ENCODE assay signal across 22 mouse cellular contexts in the genomic region with DNA sequence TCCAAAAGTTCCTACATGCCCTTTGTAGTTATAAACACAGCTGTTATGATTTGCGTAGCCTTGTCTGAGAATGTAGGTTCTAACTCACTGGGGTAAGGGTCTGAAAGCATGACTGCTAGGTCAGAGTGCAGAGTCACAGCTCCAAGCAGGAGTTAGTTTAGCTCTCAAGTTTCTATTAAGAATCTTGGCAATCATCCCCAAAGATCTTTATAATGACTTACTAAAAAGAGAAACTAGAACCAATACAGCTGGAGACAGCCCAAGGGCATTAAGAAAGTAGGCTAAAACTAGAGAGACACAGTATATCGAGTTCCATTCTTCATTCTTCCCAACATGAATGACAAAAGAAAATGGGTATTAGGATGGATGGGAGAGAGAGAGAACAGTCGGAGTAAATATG.
DNase-seq lines count a peak whose midpoint lies in the region; ATAC-seq and TF ChIP-seq lines count a peak whose summit lies in the region.
"Had no signal": no experiment of that assay in that cellular context is flagged by ENCODE, and none has a peak within 500 bp of the region (broad histone marks: within the 10 kb centered on the region; RNA-seq: fewer than 3 reads in every experiment).

No protein-coding gene starts in this region.

- WGBS in embryonic facial prominence, embryonic 11.5 days, result 73% methylated on average over 3 of the region's 3 CpGs
- WGBS in embryonic facial prominence, embryonic 10.5 days, result 80% methylated on average over 3 of the region's 3 CpGs
- 83% methylated on average over 3 of the region's 3 CpGs for WGBS in kidney, embryonic 16.5 days
- 86% methylated on average over 3 of the region's 3 CpGs for WGBS in midbrain, postnatal 0 days
- WGBS in midbrain, embryonic 15.5 days, result 87% methylated on average over 3 of the region's 3 CpGs
- WGBS in intestine, embryonic 16.5 days, result 75% methylated on average over 3 of the region's 3 CpGs

- no peak overlapping the region for H3K9ac ChIP-seq in embryonic facial prominence, embryonic 11.5 days (replicated peaks; ENCODE audit: low read length)
- H3K9ac ChIP-seq in kidney, embryonic 16.5 days (replicated peaks; ENCODE audit: low read length), result no peak overlapping the region
- H3K9ac ChIP-seq in midbrain, postnatal 0 days (replicated peaks; ENCODE audit: low read length, poor library complexity, severe bottlenecking), result no peak overlapping the region
- no peak overlapping the region for H3K9ac ChIP-seq in midbrain, embryonic 15.5 days
- H3K9ac ChIP-seq in intestine, embryonic 16.5 days (ENCODE audit: low read depth, low read length), result no peak overlapping the region
- H3K9ac ChIP-seq: embryonic facial prominence, embryonic 13.5 days; forebrain, postnatal 0 days; hindbrain, embryonic 12.5 days had no signal

- peak; percentile 14 for DNase-seq in embryonic facial prominence, embryonic 11.5 days (ENCODE audit: low spot score)
- no peak for DNase-seq in embryonic facial prominence, embryonic 10.5 days (ENCODE audit: low spot score)
- peak; percentile 21 for DNase-seq in kidney, adult 9 months
- DNase-seq in midbrain, postnatal 0 days (ENCODE audit: low spot score), result peak; percentile 18
- DNase-seq: adrenal gland, postnatal 10 days; adrenal gland, postnatal 36 days; cerebellum, adult 18-20 months; cerebellum, adult 9-10 months; cerebellum, postnatal 14 days; forebrain, postnatal 0 days; gastrocnemius, adult 2 months; gastrocnemius, postnatal 14 days; heart, adult 11 months had no signal

- no peak overlapping the region for H3K4me2 ChIP-seq in embryonic facial prominence, embryonic 11.5 days (ENCODE audit: low read depth, low read length)
- no peak overlapping the region for H3K4me2 ChIP-seq in kidney, embryonic 16.5 days (replicated peaks; ENCODE audit: low read depth, low read length)
- no peak overlapping the region for H3K4me2 ChIP-seq in midbrain, postnatal 0 days (ENCODE audit: low read depth, low read length, poor library complexity, severe bottlenecking)
- no peak overlapping the region for H3K4me2 ChIP-seq in midbrain, embryonic 15.5 days
- no peak overlapping the region for H3K4me2 ChIP-seq in intestine, embryonic 16.5 days (ENCODE audit: low read depth, low read length)
- H3K4me2 ChIP-seq: embryonic facial prominence, embryonic 13.5 days; heart, embryonic 11.5 days; hindbrain, embryonic 12.5 days had no signal

- H3K27me3 ChIP-seq in embryonic facial prominence, embryonic 11.5 days (ENCODE audit: control insufficient read depth, insufficient read depth, low read length), result no peaks in the 10 kb centered on the region
- H3K27me3 ChIP-seq in embryonic facial prominence, embryonic 10.5 days (replicated peaks; ENCODE audit: low read depth, poor library complexity, severe bottlenecking), result no peaks in the 10 kb centered on the region
- H3K27me3 ChIP-seq in kidney, embryonic 16.5 days (ENCODE audit: insufficient read depth, low read length), result no peaks in the 10 kb centered on the region
- no peaks in the 10 kb centered on the region for H3K27me3 ChIP-seq in midbrain, postnatal 0 days (ENCODE audit: insufficient read depth, low read length)
- no peaks in the 10 kb centered on the region for H3K27me3 ChIP-seq in midbrain, embryonic 15.5 days (replicated peaks)
- no peaks in the 10 kb centered on the region for H3K27me3 ChIP-seq in intestine, embryonic 16.5 days (replicated peaks; ENCODE audit: control insufficient read depth, insufficient read depth, low read length)
- H3K27me3 ChIP-seq: embryonic facial prominence, embryonic 13.5 days; hindbrain, embryonic 12.5 days had no signal

- TF ChIP-seq CTCF in midbrain, postnatal 0 days (IDR thresholded peaks at IDR 0.05), result no peak

- no peaks in the 10 kb centered on the region for H3K36me3 ChIP-seq in embryonic facial prominence, embryonic 11.5 days (replicated peaks; ENCODE audit: control insufficient read depth, insufficient read depth, low read depth, low read length)
- H3K36me3 ChIP-seq in embryonic facial prominence, embryonic 10.5 days (replicated peaks), result no peaks in the 10 kb centered on the region
- no peaks in the 10 kb centered on the region for H3K36me3 ChIP-seq in kidney, embryonic 16.5 days (ENCODE audit: insufficient read depth, low read length)
- no peaks in the 10 kb centered on the region for H3K36me3 ChIP-seq in midbrain, postnatal 0 days (ENCODE audit: insufficient read depth, low read length)
- H3K36me3 ChIP-seq in midbrain, embryonic 15.5 days (replicated peaks), result no peaks in the 10 kb centered on the region
- no peaks in the 10 kb centered on the region for H3K36me3 ChIP-seq in intestine, embryonic 16.5 days (ENCODE audit: control insufficient read depth, insufficient read depth, low read length)
- H3K36me3 ChIP-seq: embryonic facial prominence, embryonic 13.5 days; hindbrain, embryonic 12.5 days had no signal

- H3K4me3 ChIP-seq in embryonic facial prominence, embryonic 11.5 days (ENCODE audit: low read depth, low read length), result no peak overlapping the region
- H3K4me3 ChIP-seq in embryonic facial prominence, embryonic 10.5 days, result no peak overlapping the region
- H3K4me3 ChIP-seq in kidney, embryonic 16.5 days (ENCODE audit: low read length), result no peak overlapping the region
- no peak overlapping the region for H3K4me3 ChIP-seq in midbrain, postnatal 0 days (ENCODE audit: low read depth, low read length)
- no peak overlapping the region for H3K4me3 ChIP-seq in midbrain, embryonic 15.5 days
- H3K4me3 ChIP-seq in intestine, embryonic 16.5 days (ENCODE audit: low read length), result no peak overlapping the region
- H3K4me3 ChIP-seq: embryonic facial prominence, embryonic 13.5 days; gastrocnemius, adult 2 months; hindbrain, embryonic 12.5 days had no signal

- ATAC-seq in embryonic facial prominence, embryonic 11.5 days (replicated peaks; ENCODE audit: insufficient number of reproducible peaks, low FRiP score, low TSS enrichment, low read depth), result no peak
- no peak for ATAC-seq in kidney, embryonic 16.5 days (ENCODE audit: low FRiP score, low TSS enrichment)
- no peak for ATAC-seq in midbrain, postnatal 0 days (ENCODE audit: low FRiP score)
- ATAC-seq in midbrain, embryonic 15.5 days (replicated peaks), result no peak
- ATAC-seq in intestine, embryonic 16.5 days, result no peak
- ATAC-seq: activated CD4-positive, CD25-positive, alpha-beta regulatory T cell, adult 4 months; forebrain, embryonic 14.5 days; forebrain, postnatal 0 days; hindbrain, embryonic 16.5 days had no signal

- no peaks in the 10 kb centered on the region for H3K9me3 ChIP-seq in embryonic facial prominence, embryonic 11.5 days (replicated peaks; ENCODE audit: control insufficient read depth, low read length)
- H3K9me3 ChIP-seq in embryonic facial prominence, embryonic 10.5 days, result no peaks in the 10 kb centered on the region; the same call in 1 of the 2 replicates
- H3K9me3 ChIP-seq in kidney, embryonic 16.5 days (ENCODE audit: low read length), result no peaks in the 10 kb centered on the region
- no peaks in the 10 kb centered on the region for H3K9me3 ChIP-seq in midbrain, postnatal 0 days (ENCODE audit: low read length)
- 0 out of 2 replicates have a peak, but pooled peaks cover 5% of the 10 kb centered on the region for H3K9me3 ChIP-seq in midbrain, embryonic 15.5 days
- H3K9me3 ChIP-seq in intestine, embryonic 16.5 days (ENCODE audit: control insufficient read depth, low read length), result no peaks in the 10 kb centered on the region
- H3K9me3 ChIP-seq: hindbrain, embryonic 12.5 days had no signal

- no peaks in the 10 kb centered on the region for H3K4me1 ChIP-seq in embryonic facial prominence, embryonic 11.5 days (ENCODE audit: control insufficient read depth, insufficient read depth, low read length)
- peaks cover 3% of the 10 kb centered on the region; the same call in 1 of the 2 replicates for H3K4me1 ChIP-seq in embryonic facial prominence, embryonic 10.5 days
- no peaks in the 10 kb centered on the region for H3K4me1 ChIP-seq in kidney, embryonic 16.5 days (ENCODE audit: insufficient read depth, low read length)
- no peaks in the 10 kb centered on the region for H3K4me1 ChIP-seq in midbrain, postnatal 0 days (ENCODE audit: insufficient read depth, low read length)
- H3K4me1 ChIP-seq in midbrain, embryonic 15.5 days, result no peaks in the 10 kb centered on the region
- peaks cover 3% of the 10 kb centered on the region; the same call in 1 of the 2 replicates for H3K4me1 ChIP-seq in intestine, embryonic 16.5 days (ENCODE audit: control insufficient read depth, insufficient read depth, low read length)
- H3K4me1 ChIP-seq: embryonic facial prominence, embryonic 13.5 days; hindbrain, embryonic 12.5 days had no signal

- H3K27ac ChIP-seq in embryonic facial prominence, embryonic 11.5 days (replicated peaks; ENCODE audit: low read depth, low read length), result no peak overlapping the region
- H3K27ac ChIP-seq in embryonic facial prominence, embryonic 10.5 days (replicated peaks), result no peak overlapping the region
- H3K27ac ChIP-seq in kidney, embryonic 16.5 days (ENCODE audit: low read length), result no peak overlapping the region
- H3K27ac ChIP-seq in midbrain, postnatal 0 days (ENCODE audit: low read depth, low read length), result no peak overlapping the region
- no peak overlapping the region for H3K27ac ChIP-seq in midbrain, embryonic 15.5 days
- no peak overlapping the region for H3K27ac ChIP-seq in intestine, embryonic 16.5 days (ENCODE audit: low read length)
- H3K27ac ChIP-seq: embryonic facial prominence, embryonic 13.5 days; gastrocnemius, adult 2 months; hindbrain, embryonic 12.5 days had no signal
